Mouse (Mus musculus) embryonic facial prominence, embryonic 10.5 days (tissue): ENCODE measurements around the gene Mrps26. TPM values are rescaled to one million over a fixed set of nuclear protein-coding genes. Genes with fewer than 3 reads are reported as not detected.

Experiments used
- DNase-seq: peaks from one replicate; pipeline ENCODE4 v3.0.0-alpha.2; 2017; ENCODE audit warnings: low spot score
- H3K27ac ChIP-seq: fragments of 300-500 bp; sonication (generic); replicated peaks from 2 replicates; pipeline ENCODE4 v1.5.1; 2016; ENCODE audit warnings: mild to moderate bottlenecking
- H3K27me3 ChIP-seq: fragments of 300-500 bp; sonication (generic); replicated peaks from 2 replicates; pipeline ENCODE4 v1.6.1; 2016; ENCODE audit warnings: low read depth, mild to moderate bottlenecking; ENCODE audit not compliant: poor library complexity, severe bottlenecking
- H3K36me3 ChIP-seq: fragments of 300-500 bp; sonication (generic); replicated peaks from 2 replicates; pipeline ENCODE4 v1.6.1; 2016; ENCODE audit warnings: mild to moderate bottlenecking, moderate library complexity
- H3K4me1 ChIP-seq: fragments of 300-500 bp; sonication (generic); 2 replicates; pipeline ENCODE4 v1.6.1; 2016
- H3K4me3 ChIP-seq: fragments of 300-500 bp; sonication (generic); 2 replicates; pipeline ENCODE4 v1.5.1; 2016; ENCODE audit warnings: mild to moderate bottlenecking, moderate library complexity
- H3K9me3 ChIP-seq: fragments of 300-500 bp; sonication (generic); 2 replicates; pipeline ENCODE4 v1.6.1; 2016; ENCODE audit warnings: mild to moderate bottlenecking
- whole genome bisulfite sequencing: fragments of 180-500 bp; shearing (Covaris S2); methylation state at CpG from one replicate; pipeline ENCODE4 v1.1.7; 2016; 5-methylcytosine and 5-hydroxymethylcytosine counted together
- polyA plus RNA-seq: library from polyadenylated mRNA; unstranded; fragments of >200 nt; fragmentation: Nextera tagmentation; extraction: Ambion mirVana; gene quantifications from 2 replicates; pipeline ENCODE4 v1.2.1, GENCODE M21; 2016

The Mrps26 gene
- polyA plus RNA-seq, 1 experiment from 2014 or later: 83.7 TPM

GRCm38 (mm10) chr2:130578148-130578547 lies 14.6 kb downstream of the Mrps26 start:
- no peaks in the 10 kb centered on the region for H3K9me3 ChIP-seq
- H3K27ac ChIP-seq: no peak overlapping the region
- peaks cover 31% of the 10 kb centered on the region for H3K4me1 ChIP-seq
- peak; percentile 77 for DNase-seq
- H3K27me3 ChIP-seq: peaks cover 100% of the 10 kb centered on the region
- no peak overlapping the region for H3K4me3 ChIP-seq
- WGBS: 8% methylated on average over 11 of the region's 11 CpGs
- no peaks in the 10 kb centered on the region for H3K36me3 ChIP-seq

- H3K9me3 ChIP-seq: no peaks in the 10 kb centered on the region
- H3K27ac ChIP-seq: no peak overlapping the region
- no peaks in the 10 kb centered on the region for H3K36me3 ChIP-seq
- 7% methylated on average over 8 of the region's 8 CpGs for WGBS
- H3K4me1 ChIP-seq: peaks cover 31% of the 10 kb centered on the region
- DNase-seq: no peak
- no peak overlapping the region for H3K4me3 ChIP-seq
- H3K27me3 ChIP-seq: peaks cover 98% of the 10 kb centered on the region
Measured at GRCm38 (mm10) chr2:130579791-130580190, 16.2 kb downstream of the Mrps26 start.

GRCm38 (mm10) chr2:130581201-130581600 lies 17.7 kb downstream of the Mrps26 start:
- 3% methylated on average over 16 of the region's 16 CpGs for WGBS
- no peak overlapping the region for H3K27ac ChIP-seq
- no peak for DNase-seq
- H3K9me3 ChIP-seq: no peaks in the 10 kb centered on the region
- H3K27me3 ChIP-seq: peaks cover 91% of the 10 kb centered on the region
- H3K36me3 ChIP-seq: no peaks in the 10 kb centered on the region
- H3K4me3 ChIP-seq: peak overlapping the region; percentile 46
- peaks cover 29% of the 10 kb centered on the region for H3K4me1 ChIP-seq

- H3K27ac ChIP-seq: no peak within 1 kb of the TSS
- no peak within 1 kb of the TSS for H3K4me3 ChIP-seq
- peaks cover 78% of the 10 kb centered on the region for H3K27me3 ChIP-seq
- H3K9me3 ChIP-seq: no peaks in the 10 kb centered on the region
- 38% methylated on average over 10 of the region's 10 CpGs for WGBS
- H3K4me1 ChIP-seq: peaks cover 16% of the 10 kb centered on the region
- DNase-seq: no peak
- no peaks in the 10 kb centered on the region for H3K36me3 ChIP-seq
Measured at GRCm38 (mm10) chr2:130582552-130582951, 19.0 kb downstream of the Mrps26 start, which contains the start of gene Avp. TSS of gene Avp (minus strand) at chr2:130582554.

GRCm38 (mm10) chr2:130583902-130584560 lies 20.5 kb downstream of the Mrps26 start:
- WGBS: 85% methylated on average over 10 of the region's 10 CpGs
- Histone ChIP-seq H3K9me3 (no peaks in the 10 kb centered on the region), H3K4me1 (peaks cover 13% of the 10 kb centered on the region), H3K27ac (no peak overlapping the region), H3K36me3 (no peaks in the 10 kb centered on the region), H3K4me3 (no peak overlapping the region), H3K27me3 (peaks cover 63% of the 10 kb centered on the region)
- DNase-seq: no peak

GRCm38 (mm10) chr2:130586016-130586415 lies 22.5 kb downstream of the Mrps26 start:
- H3K27me3 ChIP-seq: peaks cover 43% of the 10 kb centered on the region
- no peaks in the 10 kb centered on the region for H3K9me3 ChIP-seq
- peaks cover 15% of the 10 kb centered on the region for H3K36me3 ChIP-seq
- no peak overlapping the region for H3K27ac ChIP-seq
- peaks cover 1% of the 10 kb centered on the region; the same call in 1 of the 2 replicates for H3K4me1 ChIP-seq
- no peak overlapping the region for H3K4me3 ChIP-seq
- DNase-seq: no peak
- 86% methylated on average over 6 of the region's 6 CpGs for WGBS

GRCm38 (mm10) chr2:130588373-130588772 lies 24.8 kb downstream of the Mrps26 start:
- Histone ChIP-seq H3K27me3 (peaks cover 19% of the 10 kb centered on the region), H3K4me1 (no peaks in the 10 kb centered on the region; the same call in 1 of the 2 replicates), H3K4me3 (no peak overlapping the region), H3K27ac (no peak overlapping the region), H3K9me3 (no peaks in the 10 kb centered on the region), H3K36me3 (peaks cover 38% of the 10 kb centered on the region)
- DNase-seq: no peak
- 84% methylated on average over 2 of the region's 2 CpGs for WGBS

- Histone ChIP-seq H3K9me3 (no peaks in the 10 kb centered on the region), H3K4me3 (no peak overlapping the region), H3K27me3 (peaks cover 12% of the 10 kb centered on the region; the same call in 1 of the 2 replicates), H3K27ac (no peak overlapping the region), H3K4me1 (no peaks in the 10 kb centered on the region; the same call in 1 of the 2 replicates), H3K36me3 (peaks cover 44% of the 10 kb centered on the region)
- DNase-seq: no peak
- 73% methylated on average over 4 of the region's 4 CpGs for WGBS
Measured at GRCm38 (mm10) chr2:130589157-130589556, 25.6 kb downstream of the Mrps26 start.

GRCm38 (mm10) chr2:130589761-130590160 lies 26.2 kb downstream of the Mrps26 start:
- Histone ChIP-seq H3K4me1 (no peaks in the 10 kb centered on the region; the same call in 1 of the 2 replicates), H3K9me3 (no peaks in the 10 kb centered on the region), H3K27ac (no peak overlapping the region), H3K4me3 (no peak overlapping the region), H3K36me3 (peaks cover 49% of the 10 kb centered on the region), H3K27me3 (peaks cover 7% of the 10 kb centered on the region; the same call in 1 of the 2 replicates)
- no peak for DNase-seq
- WGBS: 96% methylated on average over 2 of the region's 2 CpGs

- H3K27ac ChIP-seq: no peak overlapping the region
- H3K4me3 ChIP-seq: no peak overlapping the region
- H3K9me3 ChIP-seq: no peaks in the 10 kb centered on the region
- WGBS: 90% methylated on average over 2 of the region's 2 CpGs
- 0 out of 2 replicates have a peak, but pooled peaks cover under 1% of the 10 kb centered on the region for H3K27me3 ChIP-seq
- no peak for DNase-seq
- peaks cover 61% of the 10 kb centered on the region for H3K36me3 ChIP-seq
- no peaks in the 10 kb centered on the region; the same call in 1 of the 2 replicates for H3K4me1 ChIP-seq
Measured at GRCm38 (mm10) chr2:130591016-130591415, 27.5 kb downstream of the Mrps26 start.

GRCm38 (mm10) chr2:130595596-130595995 lies 32.1 kb downstream of the Mrps26 start:
- DNase-seq: no peak
- H3K9me3 ChIP-seq: no peaks in the 10 kb centered on the region
- no peak overlapping the region for H3K27ac ChIP-seq
- no peaks in the 10 kb centered on the region for H3K4me1 ChIP-seq
- no peaks in the 10 kb centered on the region for H3K27me3 ChIP-seq
- 78% methylated on average over 1 of the region's 1 CpGs for WGBS
- no peak overlapping the region for H3K4me3 ChIP-seq
- peaks cover 96% of the 10 kb centered on the region for H3K36me3 ChIP-seq

- Histone ChIP-seq H3K9me3 (no peaks in the 10 kb centered on the region), H3K4me3 (no peak overlapping the region), H3K27me3 (no peaks in the 10 kb centered on the region), H3K4me1 (no peaks in the 10 kb centered on the region), H3K27ac (no peak overlapping the region), H3K36me3 (peaks cover 92% of the 10 kb centered on the region)
- no peak for DNase-seq
- 34% methylated on average over 1 of the region's 1 CpGs for WGBS
Measured at GRCm38 (mm10) chr2:130597601-130598010, 34.1 kb downstream of the Mrps26 start.

- H3K36me3 ChIP-seq: peaks cover 92% of the 10 kb centered on the region
- 78% methylated on average over 3 of the region's 3 CpGs for WGBS
- DNase-seq: no peak
- H3K27me3 ChIP-seq: no peaks in the 10 kb centered on the region
- H3K4me1 ChIP-seq: no peaks in the 10 kb centered on the region
- H3K27ac ChIP-seq: no peak overlapping the region
- H3K9me3 ChIP-seq: no peaks in the 10 kb centered on the region
- no peak overlapping the region for H3K4me3 ChIP-seq
Measured at GRCm38 (mm10) chr2:130598399-130598798, 34.9 kb downstream of the Mrps26 start.
